Mouse (Mus musculus) kidney, postnatal 0 days (tissue): ENCODE measurements around the gene Snx11. TPM values are rescaled to one million over a fixed set of nuclear protein-coding genes. Genes with fewer than 3 reads are reported as not detected.
"Not testable (repeated sequence)": the region's sequence is repeated elsewhere in the genome, so short reads cannot be mapped to it uniquely, and the experiment has no call there.

Experiments used
- ATAC-seq: fragments of 200-750 bp; cut with Nextera tagmentation; replicated peaks from 2 replicates; pipeline ENCODE4 v1.8.0; 2017; ENCODE audit warnings: low read depth, moderate number of reproducible peaks, moderate TSS enrichment, moderate library complexity; ENCODE audit not compliant: low FRiP score
- DNase-seq: peaks from one replicate; pipeline ENCODE4 v3.0.0-alpha.2; 2016; ENCODE audit warnings: low spot score
- H3K27ac ChIP-seq: fragments of 300-500 bp; sonication (generic); 2 replicates; pipeline ENCODE4 v1.5.1; 2014; ENCODE audit warnings: mild to moderate bottlenecking
- H3K27me3 ChIP-seq: fragments of 300-500 bp; sonication (generic); 2 replicates; pipeline ENCODE4 v1.6.1; 2014; ENCODE audit warnings: low read length, mixed read lengths; ENCODE audit not compliant: insufficient read depth
- H3K36me3 ChIP-seq: fragments of 300-500 bp; sonication (generic); 2 replicates; pipeline ENCODE4 v1.6.1; 2014; ENCODE audit warnings: low read length, mixed read lengths; ENCODE audit not compliant: insufficient read depth
- H3K4me1 ChIP-seq: fragments of 300-500 bp; sonication (generic); replicated peaks from 2 replicates; pipeline ENCODE4 v1.6.1; 2014; ENCODE audit warnings: antibody characterized with exemption, low read length, mixed read lengths; ENCODE audit not compliant: insufficient read depth
- H3K4me2 ChIP-seq: fragments of 300-500 bp; sonication (generic); 2 replicates; pipeline ENCODE4 v1.6.1; 2014; ENCODE audit warnings: mild to moderate bottlenecking, low read length, moderate library complexity, mixed read lengths
- H3K4me3 ChIP-seq: fragments of 300-500 bp; sonication (generic); replicated peaks from 2 replicates; pipeline ENCODE4 v1.5.1; 2014; ENCODE audit warnings: low read depth, low read length
- H3K9ac ChIP-seq: fragments of 300-500 bp; sonication (generic); 2 replicates; pipeline ENCODE4 v1.6.1; 2014; ENCODE audit warnings: low read depth, low read length
- H3K9me3 ChIP-seq: fragments of 300-500 bp; sonication (generic); replicated peaks from 2 replicates; pipeline ENCODE4 v1.6.1; 2016; ENCODE audit warnings: low read length, inconsistent platforms, mixed read lengths
- CTCF ChIP-seq: IDR thresholded peaks from 2 replicates; pipeline ENCODE4 v1.5.1; 2016; ENCODE audit warnings: antibody characterized with exemption, low read depth, mild to moderate bottlenecking, moderate library complexity
- WGBS: fragments of 180-500 bp; shearing (Covaris S2); extraction: QIAGEN DNeasy Blood & Tissue Kit; methylation state at CpG from one replicate; pipeline ENCODE4 v1.1.7; 2014; 5-methylcytosine and 5-hydroxymethylcytosine counted together
- polyA plus RNA-seq: library from polyadenylated mRNA; unstranded; fragments of >200 nt; fragmentation: Nextera tagmentation; extraction: Ambion mirVana; gene quantifications from 2 replicates; pipeline ENCODE4 v1.2.1, GENCODE M21; 2015

The Snx11 gene
- polyA plus RNA-seq, 1 experiment from 2014 or later = 17.6 TPM

GRCm38 (mm10) chr11:96788871-96789795, 11.8 kb upstream of the Snx11 start, which contains the start of gene Cbx1:
Gene Cbx1 (plus strand): TSS chr11:96789127.
- H3K4me1 ChIP-seq = peaks cover 12% of the 10 kb centered on the region
- no peaks in the 10 kb centered on the region for H3K9me3 ChIP-seq
- H3K4me3 ChIP-seq = peak within 1 kb of the TSS; percentile 78
- H3K27ac ChIP-seq = peak within 1 kb of the TSS; percentile 90
- DNase-seq = peak; percentile 96
- H3K36me3 ChIP-seq = no peaks in the 10 kb centered on the region
- peak; percentile 94 for ATAC-seq
- H3K27me3 ChIP-seq = no peaks in the 10 kb centered on the region
- H3K4me2 ChIP-seq = peak within 1 kb of the TSS; percentile 54
- WGBS = 1% methylated on average over 93 of the region's 93 CpGs
- H3K9ac ChIP-seq = peak within 1 kb of the TSS; percentile 85
- TF ChIP-seq CTCF = no peak

DNA sequence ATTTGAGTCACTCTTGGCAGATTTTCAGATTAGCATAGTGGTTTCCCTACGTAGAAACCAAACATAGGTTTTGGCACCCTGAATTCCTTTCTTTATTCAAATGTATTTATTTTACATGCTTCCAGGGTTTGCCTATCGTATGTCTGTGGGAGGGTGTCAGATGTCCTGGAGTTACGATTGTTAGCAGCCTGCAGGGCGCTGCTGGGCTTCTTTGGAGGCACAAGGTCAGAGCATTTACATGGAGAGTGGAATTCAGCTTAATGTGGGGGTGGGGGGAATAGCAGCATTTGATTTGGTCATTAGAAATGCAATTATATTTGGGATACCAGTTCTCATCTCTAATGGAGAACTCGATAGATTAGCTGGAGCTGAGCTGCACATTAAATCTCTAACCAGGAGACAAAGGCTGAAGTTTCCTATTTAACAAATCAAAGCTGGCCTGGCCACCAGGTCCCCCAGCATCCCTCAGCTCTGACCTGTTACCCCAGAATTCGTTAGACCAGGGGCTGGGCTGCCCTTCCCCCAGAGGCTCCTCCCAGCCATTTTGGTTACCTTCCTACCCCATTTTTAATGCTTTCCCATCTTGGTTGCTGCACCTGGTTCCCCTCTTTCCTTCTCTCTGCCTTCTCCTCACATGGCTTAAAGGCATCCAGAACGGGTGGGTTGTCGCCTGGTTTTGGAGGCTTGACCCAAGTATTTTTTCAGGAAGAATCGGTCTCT, 9.5 kb upstream of the Snx11 start:
- WGBS = 29% methylated on average over 9 of the region's 9 CpGs
- no peaks in the 10 kb centered on the region for H3K36me3 ChIP-seq
- no peaks in the 10 kb centered on the region for H3K9me3 ChIP-seq
- DNase-seq (peak; percentile 64), ATAC-seq (no peak)
- peaks cover 12% of the 10 kb centered on the region for H3K4me1 ChIP-seq
- no peak overlapping the region for H3K4me2 ChIP-seq
- no peak overlapping the region for H3K9ac ChIP-seq
- H3K27me3 ChIP-seq = no peaks in the 10 kb centered on the region
- no peak for TF ChIP-seq CTCF
- no peak overlapping the region for H3K4me3 ChIP-seq
- no peak overlapping the region for H3K27ac ChIP-seq

DNA sequence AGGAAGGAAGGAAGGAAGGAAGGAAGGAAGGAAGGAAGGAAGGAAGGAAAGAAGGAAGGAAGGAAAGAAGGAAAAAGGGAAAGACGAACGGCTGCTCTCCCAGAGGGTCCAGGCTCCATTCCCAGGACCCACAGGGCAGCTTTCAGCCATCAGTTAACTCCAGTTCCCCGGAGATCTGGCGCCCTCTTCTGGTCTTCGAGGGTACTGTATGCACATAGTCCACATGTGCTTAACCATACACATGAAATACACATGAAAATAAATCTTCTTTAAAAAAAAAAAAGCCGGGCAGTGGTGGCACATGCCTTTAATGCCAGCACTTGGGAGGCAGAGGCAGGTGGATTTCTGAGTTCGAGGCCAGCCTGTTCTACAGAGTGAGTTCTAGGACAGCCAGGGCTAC, 7.5 kb upstream of the Snx11 start:
- not testable (repeated sequence) for H3K36me3 ChIP-seq, H3K4me3 ChIP-seq, H3K4me2 ChIP-seq, H3K9me3 ChIP-seq, ATAC-seq, H3K9ac ChIP-seq, H3K4me1 ChIP-seq, H3K27me3 ChIP-seq, H3K27ac ChIP-seq
- peak; percentile 78 for TF ChIP-seq CTCF
- DNase-seq = peak; percentile 69
- WGBS = 17% methylated on average over 7 of the region's 7 CpGs

DNA sequence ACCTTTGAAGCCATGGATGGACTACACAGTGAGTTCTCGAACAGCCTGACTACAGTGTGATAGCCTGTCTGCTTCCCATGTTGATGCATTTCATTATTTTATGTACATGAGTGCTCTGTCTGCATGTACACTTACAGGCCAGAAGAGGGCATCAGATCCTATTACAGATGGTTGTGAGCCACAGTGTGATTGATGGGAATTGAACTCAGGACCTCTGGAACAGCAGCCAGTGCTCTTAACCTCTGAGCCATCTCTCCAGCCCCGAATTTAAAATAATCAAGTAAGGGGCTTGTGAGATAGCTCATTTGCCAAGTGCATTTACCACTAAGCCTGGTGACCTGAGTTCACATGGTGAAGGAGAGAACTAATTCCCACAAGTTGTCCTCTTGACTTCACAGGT, 4.1 kb upstream of the Snx11 start:
- ATAC-seq (no peak), DNase-seq (no peak)
- H3K27me3 ChIP-seq = no peaks in the 10 kb centered on the region
- no peak overlapping the region for H3K4me3 ChIP-seq
- no peak overlapping the region for H3K4me2 ChIP-seq
- peaks cover 4% of the 10 kb centered on the region for H3K4me1 ChIP-seq
- no peak overlapping the region for H3K9ac ChIP-seq
- H3K9me3 ChIP-seq = no peaks in the 10 kb centered on the region
- no peak overlapping the region for H3K27ac ChIP-seq
- WGBS = 69% methylated on average over 2 of the region's 2 CpGs
- TF ChIP-seq CTCF = peak; percentile 65
- H3K36me3 ChIP-seq = no peaks in the 10 kb centered on the region

DNA sequence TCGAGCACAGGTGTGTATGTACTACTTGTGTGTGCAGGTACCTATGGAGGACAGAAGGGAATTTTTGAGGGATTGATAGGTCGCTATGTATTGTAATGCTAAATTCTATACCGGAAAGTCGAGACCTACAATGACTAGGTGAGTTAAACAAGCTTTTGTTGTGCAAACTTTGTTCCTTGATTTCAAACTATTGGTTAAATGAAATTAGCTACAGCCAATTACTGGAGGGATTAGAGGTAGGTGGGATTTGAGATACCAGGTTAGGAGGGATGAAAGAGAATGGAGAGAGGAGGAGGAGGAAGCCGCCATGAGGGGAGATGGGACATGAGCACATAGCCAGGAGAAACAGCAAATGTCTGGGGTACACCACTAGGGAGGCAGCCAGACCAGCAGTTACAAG, 2.9 kb upstream of the Snx11 start:
- Histone ChIP-seq H3K9me3 (no peaks in the 10 kb centered on the region), H3K27ac (no peak overlapping the region), H3K36me3 (no peaks in the 10 kb centered on the region), H3K27me3 (no peaks in the 10 kb centered on the region), H3K4me1 (peaks cover 7% of the 10 kb centered on the region), H3K4me3 (no peak overlapping the region), H3K9ac (no peak overlapping the region), H3K4me2 (no peak overlapping the region)
- TF ChIP-seq CTCF = no peak
- 75% methylated on average over 5 of the region's 5 CpGs for WGBS
- no peak for DNase-seq
- no peak for ATAC-seq

- ATAC-seq, DNase-seq, H3K27me3 ChIP-seq, H3K9me3 ChIP-seq, H3K36me3 ChIP-seq, H3K4me1 ChIP-seq: not testable (repeated sequence)
- Histone ChIP-seq H3K9ac (peak overlapping the region; percentile 33; the same call in 1 of the 2 replicates), H3K4me3 (peak overlapping the region; percentile 64; the same call in 1 of the 2 replicates), H3K4me2 (peak overlapping the region; percentile 90), H3K27ac (peak overlapping the region; percentile 72)
- WGBS = 68% methylated on average over 10 of the region's 10 CpGs
Measured at GRCm38 (mm10) chr11:96778061-96778627, 785 bp upstream of the Snx11 start.
